Mouse (Mus musculus) cerebral cortex, adult 2 months (tissue): ENCODE data around the gene Rsph14.

Experiments used
- WGBS: fragments of 180-500 bp; shearing (Covaris S2); methylation state at CpG from one replicate; pipeline ENCODE4 v1.1.7; 2018; 5-methylcytosine and 5-hydroxymethylcytosine counted together

Rsph14 gene

GRCm38 (mm10) chr10:75052902-75053301, 20.5 kb upstream of the Rsph14 start:
- 75% methylated on average over 8 of the region's 8 CpGs for WGBS

- 86% methylated on average over 21 of the region's 21 CpGs for WGBS
These were observed 19.1 kb upstream of the Rsph14 start for GRCm38 (mm10) chr10:75051364-75052074.

GRCm38 (mm10) chr10:75048711-75049110, 16.3 kb upstream of the Rsph14 start:
- 87% methylated on average over 7 of the region's 7 CpGs for WGBS

GRCm38 (mm10) chr10:75045831-75046230, 13.4 kb upstream of the Rsph14 start:
- WGBS, result 95% methylated on average over 15 of the region's 15 CpGs

GRCm38 (mm10) chr10:75044459-75044858, 12.1 kb upstream of the Rsph14 start:
- 61% methylated on average over 7 of the region's 7 CpGs for WGBS

- 12% methylated on average over 1 of the region's 1 CpGs for WGBS
These were observed 9.7 kb upstream of the Rsph14 start for GRCm38 (mm10) chr10:75042060-75042459.

GRCm38 (mm10) chr10:75036883-75037379, 4.5 kb upstream of the Rsph14 start, which contains the start of gene Rab36:
Gene Rab36 (plus strand): TSS chr10:75037058.
- under 1% methylated on average over 36 of the region's 36 CpGs for WGBS

GRCm38 (mm10) chr10:75031345-75032114, 856 bp downstream of the Rsph14 start:
- WGBS, result 79% methylated on average over 5 of the region's 5 CpGs

- 90% methylated on average over 3 of the region's 3 CpGs for WGBS
These were observed 2.2 kb downstream of the Rsph14 start for GRCm38 (mm10) chr10:75030234-75030633.

GRCm38 (mm10) chr10:75029677-75030076, 2.7 kb downstream of the Rsph14 start:
- WGBS, result 98% methylated on average over 3 of the region's 3 CpGs

GRCm38 (mm10) chr10:75028743-75029142, 3.6 kb downstream of the Rsph14 start:
- whole genome bisulfite sequencing, result 92% methylated on average over 8 of the region's 8 CpGs

- 74% methylated on average over 8 of the region's 8 CpGs for WGBS
These were observed 5.9 kb downstream of the Rsph14 start for GRCm38 (mm10) chr10:75026491-75026890.

GRCm38 (mm10) chr10:75021138-75021537, 11.2 kb downstream of the Rsph14 start:
- WGBS, result 10% methylated on average over 6 of the region's 6 CpGs

GRCm38 (mm10) chr10:75020271-75020670, 12.1 kb downstream of the Rsph14 start:
- 92% methylated on average over 2 of the region's 2 CpGs for WGBS

- 40% methylated on average over 4 of the region's 4 CpGs for WGBS
These were observed 15.9 kb downstream of the Rsph14 start for GRCm38 (mm10) chr10:75016481-75016880.

GRCm38 (mm10) chr10:75015465-75015864, 16.9 kb downstream of the Rsph14 start:
- 72% methylated on average over 14 of the region's 14 CpGs for WGBS

- 50% methylated on average over 15 of the region's 15 CpGs for WGBS
These were observed 21.7 kb downstream of the Rsph14 start for GRCm38 (mm10) chr10:75010704-75011103.

GRCm38 (mm10) chr10:75006889-75007662, 25.3 kb downstream of the Rsph14 start:
- 32% methylated on average over 8 of the region's 8 CpGs for WGBS

GRCm38 (mm10) chr10:75004067-75004466, 28.3 kb downstream of the Rsph14 start:
- 85% methylated on average over 3 of the region's 3 CpGs for WGBS

- WGBS, result 89% methylated on average over 8 of the region's 8 CpGs
These were observed 31.0 kb downstream of the Rsph14 start for GRCm38 (mm10) chr10:75001391-75001790.

GRCm38 (mm10) chr10:74995377-74995776, 37.0 kb downstream of the Rsph14 start:
- WGBS, result 6% methylated on average over 17 of the region's 17 CpGs

- WGBS, result 17% methylated on average over 5 of the region's 5 CpGs
These were observed 37.5 kb downstream of the Rsph14 start for GRCm38 (mm10) chr10:74994863-74995262.
